Mouse (Mus musculus) midbrain, postnatal 0 days (tissue): ENCODE results near the gene Phc3. TPM values are rescaled to one million over a fixed set of nuclear protein-coding genes. Genes with fewer than 3 reads are reported as not detected.

Experiments used
- ATAC-seq: fragments of 200-750 bp; cut with Nextera tagmentation; 2 replicates; pipeline ENCODE4 v1.8.0; 2017; ENCODE audit warnings: moderate number of reproducible peaks, mild to moderate bottlenecking, moderate TSS enrichment, moderate library complexity; ENCODE audit not compliant: low FRiP score
- DNase-seq: peaks from one replicate; pipeline ENCODE4 v3.0.0-alpha.2; 2015; ENCODE audit warnings: low spot score
- H3K27ac ChIP-seq: fragments of 300-500 bp; sonication (generic); 2 replicates; pipeline ENCODE4 v1.5.1; 2014; ENCODE audit warnings: low read depth, mild to moderate bottlenecking, low read length, mixed read lengths
- H3K27me3 ChIP-seq: fragments of 300-500 bp; sonication (generic); 2 replicates; pipeline ENCODE4 v1.6.1; 2014; ENCODE audit warnings: low read length, control low read depth, mixed read lengths; ENCODE audit not compliant: insufficient read depth
- H3K36me3 ChIP-seq: fragments of 300-500 bp; sonication (generic); 2 replicates; pipeline ENCODE4 v1.6.1; 2014; ENCODE audit warnings: low read length, control low read depth, mixed read lengths; ENCODE audit not compliant: insufficient read depth
- H3K4me1 ChIP-seq: fragments of 300-500 bp; sonication (generic); 2 replicates; pipeline ENCODE4 v1.6.1; 2014; ENCODE audit warnings: mild to moderate bottlenecking, control low read depth, antibody characterized with exemption, low read length, mixed read lengths; ENCODE audit not compliant: insufficient read depth
- H3K4me2 ChIP-seq: fragments of 300-500 bp; sonication (generic); 2 replicates; pipeline ENCODE4 v1.6.1; 2014; ENCODE audit warnings: low read depth, mild to moderate bottlenecking, low read length, mixed read lengths; ENCODE audit not compliant: poor library complexity, severe bottlenecking
- H3K4me3 ChIP-seq: fragments of 300-500 bp; sonication (generic); 2 replicates; pipeline ENCODE4 v1.5.1; 2014; ENCODE audit warnings: low read depth, mild to moderate bottlenecking, low read length, moderate library complexity
- H3K9ac ChIP-seq: fragments of 300-500 bp; sonication (generic); replicated peaks from 2 replicates; pipeline ENCODE4 v1.6.1; 2014; ENCODE audit warnings: mild to moderate bottlenecking, low read length, moderate library complexity, mixed read lengths; ENCODE audit not compliant: poor library complexity, severe bottlenecking
- H3K9me3 ChIP-seq: fragments of 300-500 bp; sonication (generic); 2 replicates; pipeline ENCODE4 v1.6.1; 2016; ENCODE audit warnings: low read length, control low read depth
- CTCF ChIP-seq: IDR thresholded peaks from 2 replicates; pipeline ENCODE4 v1.5.1; 2016; ENCODE audit warnings: antibody characterized with exemption, mild to moderate bottlenecking
- WGBS: fragments of 180-500 bp; shearing (Covaris S2); extraction: QIAGEN DNeasy Blood & Tissue Kit; methylation state at CpG from one replicate; pipeline ENCODE4 v1.1.7; 2014; 5-methylcytosine and 5-hydroxymethylcytosine counted together
- polyA plus RNA-seq: library from polyadenylated mRNA; unstranded; fragments of >200 nt; fragmentation: Nextera tagmentation; extraction: Ambion mirVana; gene quantifications from 2 replicates; pipeline ENCODE4 v1.2.1, GENCODE M21; 2015
- total RNA-seq: library from RNA; depleted of rRNA; stranded (reverse); fragments of >200 nt; gene quantifications from 2 replicates; pipeline ENCODE4 v1.2.3, GENCODE M21; 2014

Gene Phc3
- total and polyA plus RNA-seq, 2 experiments from 2014 or later, result 6.6 to 27.0 TPM

DNA sequence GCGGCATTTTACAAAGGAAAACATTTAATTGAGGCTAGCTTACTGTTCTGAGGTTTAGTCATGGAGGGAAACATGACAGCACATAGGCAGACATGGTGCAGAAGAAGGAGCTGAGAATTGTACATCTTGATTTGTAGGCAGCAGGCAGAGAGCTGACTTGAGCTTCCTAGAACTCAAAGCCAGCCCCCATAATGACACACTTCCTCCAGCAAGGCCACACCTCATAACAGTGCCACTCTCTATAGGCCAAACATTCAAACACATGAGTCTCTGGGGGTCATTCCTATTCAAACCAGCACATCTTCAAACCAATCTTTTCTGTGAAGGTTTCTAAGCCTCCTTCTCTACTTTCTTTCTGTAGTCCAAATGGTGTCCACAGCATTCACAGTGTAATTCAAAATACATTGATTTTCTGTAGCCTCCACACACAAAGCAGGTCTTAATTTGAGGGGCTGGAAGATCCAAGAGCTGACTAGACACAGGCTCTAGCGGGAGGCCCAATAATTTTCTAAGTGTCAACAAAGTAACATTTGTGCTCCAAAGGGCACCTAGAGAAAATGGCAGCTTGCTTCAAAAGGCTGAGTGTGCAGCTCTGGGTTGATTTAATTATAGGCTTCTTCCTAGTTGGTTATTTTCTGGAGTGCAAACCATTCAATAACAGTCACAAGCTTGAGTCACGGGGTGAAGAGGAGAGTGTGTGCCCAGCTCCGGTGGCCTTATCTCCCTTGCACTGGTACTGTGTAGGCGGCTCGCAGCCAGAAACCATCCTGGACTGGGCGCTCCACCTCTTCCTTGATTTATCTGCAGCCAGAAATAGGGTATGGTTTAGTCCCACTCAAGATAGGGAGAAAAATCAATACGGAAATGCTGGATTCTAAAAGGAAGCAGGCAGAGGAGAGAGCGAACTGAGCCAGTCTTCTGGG lies 18.4 kb upstream of the Phc3 start:
- DNase-seq, result no peak

DNA sequence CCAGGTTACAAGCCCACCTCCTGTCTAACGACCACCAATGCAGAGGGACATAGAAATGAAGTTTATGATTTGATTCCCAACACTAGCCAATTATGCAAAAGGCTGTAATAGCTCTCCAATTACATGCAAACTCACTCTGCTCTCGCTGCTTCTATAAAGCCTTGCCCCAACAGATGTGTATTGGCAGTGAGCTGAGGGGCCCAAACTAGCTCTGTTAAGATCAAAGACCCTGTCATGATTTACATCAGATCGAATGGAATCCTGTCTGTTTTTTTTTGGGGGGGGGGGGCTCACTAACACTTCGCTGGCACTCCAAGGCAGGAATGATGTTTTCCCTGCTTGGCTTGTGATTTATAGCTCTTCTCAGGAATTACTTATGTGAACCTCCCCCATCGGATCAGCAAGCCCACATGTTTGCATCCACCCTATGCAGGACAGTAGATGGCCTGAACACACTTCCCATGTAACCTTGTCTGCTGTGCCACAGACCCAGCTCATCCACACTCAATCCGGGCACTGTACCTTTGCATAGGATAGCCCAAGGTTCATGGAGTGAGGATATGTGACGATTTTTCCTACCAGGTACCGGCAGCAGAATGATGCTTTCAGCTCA lies 13.8 kb upstream of the Phc3 start:
- Histone ChIP-seq H3K27me3 (no peaks in the 10 kb centered on the region), H3K4me2 (no peak overlapping the region), H3K4me1 (no peaks in the 10 kb centered on the region), H3K9me3 (no peaks in the 10 kb centered on the region), H3K4me3 (no peak overlapping the region), H3K9ac (no peak overlapping the region), H3K27ac (no peak overlapping the region), H3K36me3 (no peaks in the 10 kb centered on the region)
- no peak for ATAC-seq
- no peak for TF ChIP-seq CTCF
- no peak for DNase-seq
- 76% methylated on average over 8 of the region's 8 CpGs for WGBS

More for the DNA sequence above, 18.4 kb upstream of the Phc3 start:
- no peak for ATAC-seq
- Histone ChIP-seq H3K9ac (no peak overlapping the region), H3K27me3 (no peaks in the 10 kb centered on the region), H3K4me3 (no peak overlapping the region), H3K4me2 (no peak overlapping the region), H3K4me1 (no peaks in the 10 kb centered on the region), H3K9me3 (no peaks in the 10 kb centered on the region), H3K27ac (no peak overlapping the region), H3K36me3 (no peaks in the 10 kb centered on the region)
- WGBS, result 91% methylated on average over 9 of the region's 9 CpGs
- TF ChIP-seq CTCF, result no peak

DNA sequence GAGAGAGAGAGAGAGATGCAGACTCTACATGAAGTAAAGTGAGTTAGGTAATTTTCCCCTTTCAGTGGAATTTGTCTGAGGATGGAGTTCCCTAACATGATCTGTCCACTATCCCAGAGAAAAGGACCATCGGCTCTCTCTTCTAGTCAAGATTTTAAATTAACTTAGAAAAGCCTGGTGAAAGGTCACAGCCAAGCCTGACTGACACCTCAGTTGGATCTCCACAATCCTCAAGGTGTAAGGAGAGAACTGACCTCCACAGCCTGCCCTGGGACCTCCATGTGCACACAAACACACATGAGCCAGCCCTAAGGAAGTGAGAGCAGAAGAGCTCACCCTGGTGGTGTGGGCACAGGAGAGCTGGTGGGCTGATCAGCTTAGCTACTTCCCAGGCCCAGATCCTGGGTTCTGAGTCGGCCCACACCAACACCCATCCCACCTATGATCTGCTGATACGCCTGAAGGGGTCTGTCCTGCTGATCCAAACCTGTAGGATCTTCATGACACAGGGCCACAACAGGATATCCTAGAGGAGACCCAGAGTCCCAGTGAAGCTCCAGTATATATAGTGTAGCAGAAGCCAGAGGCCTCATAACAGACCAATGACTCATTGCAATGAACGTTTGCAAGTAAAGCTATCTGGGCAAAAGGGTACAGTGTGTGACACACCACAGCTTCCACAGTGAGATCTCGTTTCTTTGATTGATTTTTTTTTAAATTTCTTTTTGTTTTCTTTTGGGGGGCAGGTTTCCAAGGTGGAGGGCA lies 12.6 kb upstream of the Phc3 start:
- Histone ChIP-seq H3K9me3 (no peaks in the 10 kb centered on the region), H3K4me2 (no peak overlapping the region), H3K9ac (no peak overlapping the region), H3K27ac (no peak overlapping the region), H3K4me3 (no peak overlapping the region), H3K36me3 (no peaks in the 10 kb centered on the region), H3K27me3 (no peaks in the 10 kb centered on the region), H3K4me1 (no peaks in the 10 kb centered on the region)
- no peak for TF ChIP-seq CTCF
- DNase-seq (no peak), ATAC-seq (no peak)
- 75% methylated on average over 5 of the region's 5 CpGs for WGBS

DNA sequence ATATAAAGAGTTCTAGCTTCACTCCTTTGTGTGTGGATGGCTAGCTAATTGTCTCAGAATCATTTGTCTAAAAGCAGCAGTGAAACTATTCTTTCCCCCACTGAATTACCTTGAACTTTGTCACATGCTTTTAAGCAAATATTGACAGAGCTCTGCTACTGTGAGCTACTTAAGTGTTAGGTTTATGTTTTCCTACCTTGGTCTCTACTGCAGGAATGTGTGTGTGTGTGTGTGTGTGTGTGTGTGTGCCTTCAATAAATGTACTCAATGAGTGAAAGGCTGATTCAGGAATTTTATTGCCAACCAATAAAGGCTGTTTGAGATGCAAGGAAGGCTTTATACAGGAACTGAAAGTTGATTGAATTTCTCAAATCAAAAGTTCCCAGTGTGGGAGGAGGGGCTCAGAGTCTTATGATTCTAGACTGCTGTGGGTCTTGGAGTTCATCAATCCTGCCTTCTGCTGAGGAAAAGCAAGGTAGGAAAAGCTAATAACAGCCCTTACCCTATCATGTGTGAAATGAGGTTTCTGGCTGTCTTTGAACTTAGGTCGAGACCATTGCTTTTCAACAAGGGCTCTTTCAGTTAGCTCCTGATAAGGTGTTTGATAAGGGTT lies 7.9 kb upstream of the Phc3 start:
- no peak overlapping the region for H3K9ac ChIP-seq
- TF ChIP-seq CTCF, result no peak
- H3K4me3 ChIP-seq, result no peak overlapping the region
- WGBS, result 73% methylated on average over 1 of the region's 1 CpGs
- ATAC-seq (no peak), DNase-seq (no peak)
- H3K4me2 ChIP-seq, result no peak overlapping the region
- H3K4me1 ChIP-seq, result no peaks in the 10 kb centered on the region
- H3K27ac ChIP-seq, result no peak overlapping the region
- no peaks in the 10 kb centered on the region for H3K36me3 ChIP-seq
- H3K9me3 ChIP-seq, result no peaks in the 10 kb centered on the region
- H3K27me3 ChIP-seq, result no peaks in the 10 kb centered on the region

DNA sequence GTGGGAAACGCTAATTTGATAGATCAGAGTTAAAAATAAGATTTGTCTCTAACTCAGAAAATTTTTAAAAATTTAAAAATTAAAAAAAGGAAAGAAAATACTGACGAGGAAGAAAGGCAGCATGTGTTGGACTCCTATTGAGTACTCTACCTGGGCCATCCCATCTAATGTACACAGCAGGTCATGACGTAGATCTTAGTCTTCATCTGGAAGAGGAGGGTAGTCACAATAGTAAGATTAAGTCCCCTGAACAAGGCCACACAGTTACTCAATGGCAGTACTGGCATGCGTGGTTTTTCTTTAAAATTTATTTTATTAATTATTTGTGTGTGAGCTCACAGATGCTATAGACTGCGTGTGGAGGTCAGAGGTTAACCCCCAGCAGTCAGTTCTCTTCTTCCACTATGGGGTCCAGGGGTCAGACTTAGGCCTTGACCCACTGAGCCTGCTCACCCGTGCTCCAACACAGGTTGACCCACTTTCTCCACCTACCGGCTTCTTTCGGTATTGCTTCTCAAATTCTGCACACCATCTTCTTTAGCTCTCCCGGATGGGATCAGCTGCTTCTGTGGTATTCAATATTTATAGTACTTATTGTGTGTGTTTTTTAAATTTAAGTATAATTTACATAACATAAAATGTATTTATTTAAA lies 6.0 kb upstream of the Phc3 start:
- ATAC-seq (peak; percentile 63), DNase-seq (peak; percentile 52)
- TF ChIP-seq CTCF, result peak; percentile 63
- Histone ChIP-seq H3K9ac (no peak overlapping the region), H3K4me3 (no peak overlapping the region), H3K36me3 (no peaks in the 10 kb centered on the region), H3K27ac (no peak overlapping the region), H3K4me1 (no peaks in the 10 kb centered on the region), H3K27me3 (no peaks in the 10 kb centered on the region), H3K4me2 (no peak overlapping the region), H3K9me3 (no peaks in the 10 kb centered on the region)
- 40% methylated on average over 9 of the region's 9 CpGs for whole genome bisulfite sequencing
